Mouse (Mus musculus) liver, postnatal 0 days (tissue): ENCODE measurements around the gene Slc1a2.

Source experiments
- CTCF ChIP-seq: sonication (generic); IDR thresholded peaks from 2 replicates; pipeline ENCODE4 v1.5.1; 2016; ENCODE audit warnings: antibody characterized with exemption, low read depth
- EP300 ChIP-seq: IDR thresholded peaks from 2 replicates; pipeline ENCODE4 v1.6.1; 2016; ENCODE audit warnings: antibody characterized with exemption, low read depth, mild to moderate bottlenecking

GRCm38 (mm10) chr2:102714320-102714719 lies 55.9 kb downstream of the Slc1a2 start:
- TF ChIP-seq EP300 (no peak), CTCF (no peak)
